Mouse (Mus musculus): ENCODE results near the gene Ppig. TPM values are rescaled to one million over a fixed set of nuclear protein-coding genes. Genes with fewer than 3 reads are reported as not detected.

Ppig gene
- polyA plus RNA-seq (2012; rRNA removed): 7.7 and 8.0 TPM in 2 replicates

GRCm38 (mm10) chr2:69722273-69722649 lies at the start of gene Ppig:
Gene Ppig (plus strand): TSS chr2:69722545.

DNA sequence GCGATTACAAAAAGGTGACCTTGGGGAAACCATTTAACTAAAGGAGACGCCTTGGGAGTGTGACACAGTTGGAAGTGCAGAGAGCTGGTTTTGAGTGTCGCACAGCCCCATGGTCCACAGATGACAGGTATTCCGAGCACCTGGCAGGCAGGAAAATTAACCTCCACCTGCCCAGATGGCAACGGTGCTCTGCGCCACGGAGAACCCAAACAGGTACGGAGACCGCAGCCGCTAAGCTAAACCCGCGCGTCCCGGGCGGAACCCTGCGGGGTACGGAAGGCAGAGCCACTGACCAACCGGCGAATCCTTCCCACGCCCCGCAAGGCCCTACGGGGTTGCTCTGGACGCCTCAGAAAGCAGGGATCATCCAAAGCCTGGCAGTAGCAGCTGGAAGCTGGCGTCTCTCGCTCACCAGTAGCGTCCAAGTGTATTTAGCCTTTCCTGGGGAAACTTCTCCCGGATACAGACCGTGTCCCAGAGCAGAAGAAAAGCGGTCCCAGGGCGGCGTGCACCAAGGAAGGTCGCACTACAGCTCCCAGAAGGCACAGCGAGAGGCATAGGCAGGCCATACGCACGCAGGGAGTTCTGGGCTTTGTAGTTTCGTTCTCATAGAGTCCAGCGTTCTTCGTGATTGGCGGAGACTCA lies 9.2 kb upstream of the Ppig start, which contains the start of gene Fastkd1:
Gene Fastkd1, minus strand, starts transcription at position 536 of the 645 bp plus-strand sequence.

DNA sequence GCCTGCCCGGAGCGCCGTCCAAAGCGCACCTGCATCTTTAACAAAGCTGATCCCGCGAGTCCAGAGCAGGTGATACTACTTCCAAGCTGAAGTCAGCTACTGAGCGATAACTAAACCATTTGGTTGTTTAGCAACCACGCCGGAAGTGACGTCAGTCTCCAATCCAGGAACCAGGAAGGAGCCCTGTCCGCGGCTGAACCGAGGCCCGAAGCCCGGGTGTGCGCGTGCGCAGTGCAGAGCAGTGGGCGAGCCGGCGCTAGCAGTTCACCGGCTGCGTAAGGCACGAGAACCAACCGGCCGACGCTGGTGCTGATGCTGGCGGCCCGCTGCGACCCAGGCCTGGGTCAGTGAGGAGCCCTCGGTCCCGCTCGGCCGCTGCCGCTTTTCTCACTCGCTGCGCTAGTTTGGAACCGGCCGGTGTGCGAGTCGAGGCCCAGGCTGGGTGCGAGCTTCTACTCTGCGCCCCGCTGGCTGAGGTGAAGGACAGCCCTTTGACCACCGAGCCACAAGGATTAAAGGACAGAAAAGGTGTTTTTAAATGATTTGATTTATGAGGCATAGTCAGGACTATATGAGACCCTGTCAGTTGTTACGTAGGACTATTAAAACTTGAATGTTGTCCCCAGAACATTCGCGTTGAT lies 67.2 kb downstream of the Ppig start, which contains the start of the genes Ccdc173 and Phospho2:
Gene Ccdc173, minus strand, starts transcription at position 147 of the 641 bp plus-strand sequence.
Gene Phospho2, plus strand, starts transcription at position 195 of the 641 bp plus-strand sequence.

Other genes starting within 250 kb of the Ppig start
- 0.09 and 0.12 TPM in 2 replicates for gene Lrp2, start 136.5 kb upstream of the Ppig start, polyA plus RNA-seq (2012; rRNA removed)
- 2.4 and 2.9 TPM in 2 replicates for gene Bbs5, start 75.4 kb upstream of the Ppig start, polyA plus RNA-seq (2012; rRNA removed)
- gene Klhl41, start 52.4 kb upstream of the Ppig start, polyA plus RNA-seq (2012; rRNA removed): 0.02 and 0.04 TPM in 2 replicates
- gene Fastkd1, start 9.0 kb upstream of the Ppig start, polyA plus RNA-seq (2012; rRNA removed): 4.9 and 6.8 TPM in 2 replicates
- gene Ccdc173, start 67.0 kb downstream of the Ppig start, polyA plus RNA-seq (2012; rRNA removed): 0.29 and 0.39 TPM in 2 replicates
- 8.4 and 13.4 TPM in 2 replicates for gene Phospho2, start 67.1 kb downstream of the Ppig start, polyA plus RNA-seq (2012; rRNA removed)
- 8.1 and 10.1 TPM in 2 replicates for gene Klhl23, start 99.4 kb downstream of the Ppig start, polyA plus RNA-seq (2012; rRNA removed)
- 50.9 and 51.9 TPM in 2 replicates for gene Ssb, start 139.0 kb downstream of the Ppig start, polyA plus RNA-seq (2012; rRNA removed)
- 8.4 and 8.5 TPM in 2 replicates for gene Mettl5, start 163.1 kb downstream of the Ppig start, polyA plus RNA-seq (2012; rRNA removed)
- 8.9 and 9.6 TPM in 2 replicates for gene Ubr3, start 174.7 kb downstream of the Ppig start, polyA plus RNA-seq (2012; rRNA removed)